Mouse (Mus musculus) C2C12 (cell line): ENCODE measurements around the gene Atoh7.
A peak's percentile ranks its signal among the peaks of the same experiment; 100 is the strongest.

ENCODE experiments used
- CTCF ChIP-seq: IDR thresholded peaks from one replicate; pipeline ENCODE4 v1.5.1; 2011; ENCODE audit not compliant: control insufficient read depth, insufficient read depth, insufficient read length
- MYOD1 ChIP-seq: IDR thresholded peaks from one replicate; pipeline ENCODE4 v1.6.1; 2011; ENCODE audit warnings: low read depth; ENCODE audit not compliant: control insufficient read depth, insufficient read length
- MYOG ChIP-seq: IDR thresholded peaks from one replicate; pipeline ENCODE4 v1.6.1; 2011; ENCODE audit not compliant: control insufficient read depth, insufficient read length; ENCODE audit errors: extremely low read depth

GRCm38 (mm10) chr10:63128256-63128655 lies 28.8 kb downstream of the Atoh7 start:
- no peak for TF ChIP-seq CTCF
- TF ChIP-seq MYOD1: peak; percentile 86
- no peak for TF ChIP-seq MYOG
